Mouse (Mus musculus) hindbrain, embryonic 16.5 days (tissue): ENCODE data around the gene Stox2. TPM values are rescaled to one million over a fixed set of nuclear protein-coding genes. Genes with fewer than 3 reads are reported as not detected.

Experiments
- ATAC-seq: fragments of 200-750 bp; cut with Nextera tagmentation; 2 replicates; pipeline ENCODE4 v1.8.0; 2017; ENCODE audit warnings: moderate TSS enrichment, moderate library complexity
- H3K27ac ChIP-seq: fragments of 300-500 bp; sonication (generic); 2 replicates; pipeline ENCODE4 v1.5.1; 2014; ENCODE audit warnings: low read depth, mild to moderate bottlenecking, control low read depth, low read length, moderate library complexity
- H3K27me3 ChIP-seq: fragments of 300-500 bp; sonication (generic); replicated peaks from 2 replicates; pipeline ENCODE4 v1.6.1; 2014; ENCODE audit warnings: low read length; ENCODE audit not compliant: control insufficient read depth, insufficient read depth
- H3K36me3 ChIP-seq: fragments of 300-500 bp; sonication (generic); 2 replicates; pipeline ENCODE4 v1.6.1; 2014; ENCODE audit warnings: mild to moderate bottlenecking, low read length, moderate library complexity, mixed read lengths; ENCODE audit not compliant: control insufficient read depth, insufficient read depth
- H3K4me1 ChIP-seq: fragments of 300-500 bp; sonication (generic); 2 replicates; pipeline ENCODE4 v1.6.1; 2014; ENCODE audit warnings: low read depth, low read length; ENCODE audit not compliant: control insufficient read depth, insufficient read depth
- H3K4me2 ChIP-seq: fragments of 300-500 bp; sonication (generic); 2 replicates; pipeline ENCODE4 v1.6.1; 2014; ENCODE audit warnings: mild to moderate bottlenecking, low read length, control low read depth, moderate library complexity
- H3K4me3 ChIP-seq: fragments of 300-500 bp; sonication (generic); 2 replicates; pipeline ENCODE4 v1.5.1; 2014; ENCODE audit warnings: mild to moderate bottlenecking, low read length, control low read depth, moderate library complexity
- H3K9ac ChIP-seq: fragments of 300-500 bp; sonication (generic); 2 replicates; pipeline ENCODE4 v1.6.1; 2014; ENCODE audit warnings: low read depth, mild to moderate bottlenecking, control low read depth, low read length, moderate library complexity
- H3K9me3 ChIP-seq: fragments of 300-500 bp; sonication (generic); 2 replicates; pipeline ENCODE4 v1.6.1; 2014; ENCODE audit warnings: mild to moderate bottlenecking, low read length, moderate library complexity; ENCODE audit not compliant: control insufficient read depth
- WGBS: fragments of 180-500 bp; shearing (Covaris S2); extraction: QIAGEN DNeasy Blood & Tissue Kit; methylation state at CpG from one replicate; pipeline ENCODE4 v1.1.7; 2014; 5-methylcytosine and 5-hydroxymethylcytosine counted together
- polyA plus RNA-seq: library from polyadenylated mRNA; unstranded; fragments of >200 nt; fragmentation: Nextera tagmentation; extraction: Ambion mirVana; gene quantifications from 2 replicates; pipeline ENCODE4 v1.2.1, GENCODE M21; 2015

Stox2 gene
- polyA plus RNA-seq, 1 experiment from 2014 or later = 28.5 TPM

DNA sequence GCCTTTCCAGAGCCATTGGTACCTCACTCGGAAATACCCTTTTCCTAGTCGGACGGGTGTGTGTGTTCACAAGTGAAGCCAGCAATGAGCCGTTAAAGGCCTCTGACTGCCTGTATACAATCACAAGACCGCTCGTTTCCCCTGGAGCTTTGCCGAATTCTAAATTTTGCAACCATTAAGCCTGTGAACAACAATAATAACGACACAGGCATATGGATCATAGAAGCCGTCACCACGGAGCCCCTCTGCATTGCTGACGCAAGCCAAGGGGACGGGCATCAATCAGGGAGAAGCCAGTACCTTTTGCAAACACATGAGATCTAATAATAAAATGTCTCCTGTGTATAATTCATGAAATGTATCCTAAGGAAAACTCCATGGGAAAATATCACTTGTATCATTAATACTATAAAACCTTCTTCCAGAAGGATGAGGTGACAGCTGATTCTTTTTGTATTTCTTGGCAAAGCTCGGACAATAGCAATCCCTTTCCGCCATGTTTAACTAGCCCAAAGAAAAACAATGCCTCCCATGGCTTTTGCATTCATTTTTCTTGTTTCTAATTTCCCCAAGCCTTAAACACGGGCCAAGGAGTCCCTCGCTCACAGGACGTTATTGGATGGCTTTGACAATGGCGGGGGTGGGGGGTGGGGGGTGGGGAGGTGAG, 265.0 kb downstream of the Stox2 start:
- H3K4me3 ChIP-seq = no peak overlapping the region
- 50% methylated on average over 18 of the region's 18 CpGs for whole genome bisulfite sequencing
- peaks cover 8% of the 10 kb centered on the region for H3K36me3 ChIP-seq
- no peak overlapping the region for H3K9ac ChIP-seq
- no peaks in the 10 kb centered on the region for H3K27me3 ChIP-seq
- H3K27ac ChIP-seq = no peak overlapping the region
- peaks cover 2% of the 10 kb centered on the region; the same call in 1 of the 2 replicates for H3K4me1 ChIP-seq
- no peak overlapping the region for H3K4me2 ChIP-seq
- no peaks in the 10 kb centered on the region for H3K9me3 ChIP-seq
- ATAC-seq = no peak; the same call in 1 of the 2 replicates

DNA sequence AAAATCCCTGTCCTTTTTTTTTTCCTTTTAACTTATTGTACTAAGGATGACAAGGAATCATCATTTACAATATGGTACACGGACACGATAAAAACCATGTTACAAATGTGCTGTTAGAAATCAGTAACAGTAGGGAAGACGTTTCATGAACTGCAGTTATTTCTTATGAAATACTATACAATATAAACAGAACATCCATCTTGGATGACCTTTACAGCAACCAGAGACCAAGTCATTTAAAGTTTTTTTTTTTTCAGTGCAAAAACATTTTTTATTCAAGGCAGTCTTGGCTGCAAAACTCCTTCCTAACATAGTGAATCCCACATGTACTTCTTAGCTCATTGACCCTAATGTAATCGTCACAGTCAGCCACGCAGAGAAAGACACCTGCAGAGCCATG, 266.0 kb downstream of the Stox2 start:
- H3K9ac ChIP-seq = no peak overlapping the region
- no peaks in the 10 kb centered on the region for H3K36me3 ChIP-seq
- no peak overlapping the region for H3K27ac ChIP-seq
- no peaks in the 10 kb centered on the region for H3K9me3 ChIP-seq
- H3K27me3 ChIP-seq = no peaks in the 10 kb centered on the region
- no peak overlapping the region for H3K4me3 ChIP-seq
- H3K4me1 ChIP-seq = peaks cover 2% of the 10 kb centered on the region; the same call in 1 of the 2 replicates
- WGBS = 79% methylated on average over 5 of the region's 5 CpGs
- no peak overlapping the region for H3K4me2 ChIP-seq
- no peak for ATAC-seq

- Histone ChIP-seq H3K27ac (no peak overlapping the region), H3K9ac (no peak overlapping the region), H3K9me3 (no peaks in the 10 kb centered on the region), H3K27me3 (no peaks in the 10 kb centered on the region), H3K36me3 (no peaks in the 10 kb centered on the region), H3K4me2 (no peak overlapping the region), H3K4me1 (peaks cover 2% of the 10 kb centered on the region; the same call in 1 of the 2 replicates), H3K4me3 (no peak overlapping the region)
- WGBS = 36% methylated on average over 2 of the region's 2 CpGs
- ATAC-seq = no peak; the same call in 1 of the 2 replicates
These were observed 267.4 kb downstream of the Stox2 start for GRCm38 (mm10) chr8:47178785-47179184.

- Histone ChIP-seq H3K4me2 (no peak overlapping the region), H3K27ac (no peak overlapping the region), H3K36me3 (no peaks in the 10 kb centered on the region), H3K9ac (no peak overlapping the region), H3K9me3 (no peaks in the 10 kb centered on the region), H3K4me1 (peaks cover under 1% of the 10 kb centered on the region; the same call in 1 of the 2 replicates), H3K27me3 (no peaks in the 10 kb centered on the region), H3K4me3 (no peak overlapping the region)
- no peak for ATAC-seq
- WGBS = 78% methylated on average over 7 of the region's 7 CpGs
These were observed 272.3 kb downstream of the Stox2 start for GRCm38 (mm10) chr8:47173823-47174222.

- H3K27ac ChIP-seq = no peak overlapping the region
- ATAC-seq = no peak
- no peaks in the 10 kb centered on the region for H3K9me3 ChIP-seq
- WGBS = 87% methylated on average over 9 of the region's 10 CpGs
- peaks cover 6% of the 10 kb centered on the region; the same call in 1 of the 2 replicates for H3K36me3 ChIP-seq
- no peaks in the 10 kb centered on the region for H3K4me1 ChIP-seq
- H3K9ac ChIP-seq = no peak overlapping the region
- no peaks in the 10 kb centered on the region for H3K27me3 ChIP-seq
- H3K4me3 ChIP-seq = no peak overlapping the region
- no peak overlapping the region for H3K4me2 ChIP-seq
These were observed 273.3 kb downstream of the Stox2 start for GRCm38 (mm10) chr8:47172848-47173247.

- WGBS = 91% methylated on average over 3 of the region's 3 CpGs
- Histone ChIP-seq H3K27ac (no peak overlapping the region), H3K4me3 (no peak overlapping the region), H3K9ac (no peak overlapping the region), H3K4me2 (no peak overlapping the region), H3K9me3 (no peaks in the 10 kb centered on the region), H3K27me3 (no peaks in the 10 kb centered on the region), H3K4me1 (no peaks in the 10 kb centered on the region), H3K36me3 (no peaks in the 10 kb centered on the region)
- ATAC-seq = no peak
These were observed 285.5 kb downstream of the Stox2 start for GRCm38 (mm10) chr8:47160688-47161087.

DNA sequence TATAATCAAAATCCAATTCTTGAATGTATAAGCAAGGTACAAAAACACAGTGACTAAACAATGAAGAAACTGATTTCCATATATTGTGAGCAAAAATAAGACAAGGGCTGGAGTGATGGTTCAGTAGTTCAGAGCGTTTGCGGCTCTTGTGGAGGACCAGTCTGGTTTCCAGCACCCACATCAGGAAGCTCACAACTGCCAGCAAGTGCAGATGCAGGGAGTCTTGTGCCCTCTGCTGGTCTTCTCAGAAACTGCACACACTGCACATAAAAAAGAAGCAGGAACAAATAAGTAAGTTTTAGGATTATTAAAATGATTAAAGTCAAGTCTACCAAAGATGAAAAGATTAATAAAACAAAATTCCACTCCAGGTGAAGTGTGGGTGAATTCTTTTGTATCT, 291.6 kb downstream of the Stox2 start:
- no peak overlapping the region for H3K9ac ChIP-seq
- H3K36me3 ChIP-seq = peaks cover 14% of the 10 kb centered on the region
- peaks cover 6% of the 10 kb centered on the region for H3K9me3 ChIP-seq
- no peak overlapping the region for H3K27ac ChIP-seq
- WGBS = 95% methylated on average over 2 of the region's 2 CpGs
- H3K27me3 ChIP-seq = no peaks in the 10 kb centered on the region
- no peak for ATAC-seq
- no peaks in the 10 kb centered on the region for H3K4me1 ChIP-seq
- no peak overlapping the region for H3K4me3 ChIP-seq
- no peak overlapping the region for H3K4me2 ChIP-seq

DNA sequence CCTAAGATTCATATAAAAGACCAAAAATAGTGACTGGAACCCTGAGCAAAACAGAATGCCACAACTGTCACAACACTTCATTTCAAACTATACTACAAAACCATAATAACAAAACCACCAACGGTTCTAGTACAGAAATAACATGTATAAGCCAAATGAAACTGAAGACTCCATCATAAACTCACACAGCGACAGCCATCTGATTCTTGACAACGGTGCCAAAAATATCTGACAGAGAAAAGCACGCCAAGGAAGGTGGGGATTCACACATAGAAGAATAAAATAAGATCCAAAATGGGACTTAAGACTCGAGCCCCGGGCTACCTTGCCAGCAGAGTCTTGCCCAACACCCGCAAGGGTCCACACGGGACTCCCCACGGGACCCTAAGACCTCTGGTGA, 300.9 kb downstream of the Stox2 start:
- Histone ChIP-seq H3K36me3 (no peaks in the 10 kb centered on the region), H3K27ac (no peak overlapping the region), H3K4me1 (no peaks in the 10 kb centered on the region), H3K4me2 (no peak overlapping the region), H3K27me3 (no peaks in the 10 kb centered on the region), H3K4me3 (no peak overlapping the region), H3K9me3 (no peaks in the 10 kb centered on the region), H3K9ac (no peak overlapping the region)
- ATAC-seq = no peak
- WGBS = 94% methylated on average over 8 of the region's 9 CpGs

DNA sequence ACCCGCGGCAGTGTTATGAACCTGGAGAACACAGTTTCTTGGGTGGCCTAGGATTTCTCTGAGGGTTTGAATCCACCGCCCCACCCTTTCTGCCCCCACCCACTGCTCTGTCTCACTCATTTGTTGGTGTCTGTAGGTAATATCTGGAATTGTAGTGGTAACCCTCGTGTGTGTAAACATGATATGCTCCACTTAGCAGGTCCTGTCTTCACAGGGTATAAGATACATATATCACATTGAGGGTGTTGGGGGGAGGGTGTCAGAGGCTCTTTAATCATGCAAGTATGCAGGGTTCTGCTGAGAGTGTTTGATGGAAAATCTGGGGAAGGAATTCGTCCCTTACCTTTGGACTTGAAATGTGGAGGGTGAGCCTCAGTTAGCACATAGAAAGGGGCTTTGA, 310.1 kb downstream of the Stox2 start:
- H3K4me2 ChIP-seq = no peak overlapping the region
- no peaks in the 10 kb centered on the region for H3K9me3 ChIP-seq
- H3K27ac ChIP-seq = no peak overlapping the region
- no peak for ATAC-seq
- no peaks in the 10 kb centered on the region for H3K36me3 ChIP-seq
- H3K9ac ChIP-seq = no peak overlapping the region
- whole genome bisulfite sequencing = 43% methylated on average over 5 of the region's 5 CpGs
- H3K4me1 ChIP-seq = no peaks in the 10 kb centered on the region
- H3K27me3 ChIP-seq = no peaks in the 10 kb centered on the region
- no peak overlapping the region for H3K4me3 ChIP-seq
